Mouse (Mus musculus): ENCODE data around the gene Stx8.

DNA sequence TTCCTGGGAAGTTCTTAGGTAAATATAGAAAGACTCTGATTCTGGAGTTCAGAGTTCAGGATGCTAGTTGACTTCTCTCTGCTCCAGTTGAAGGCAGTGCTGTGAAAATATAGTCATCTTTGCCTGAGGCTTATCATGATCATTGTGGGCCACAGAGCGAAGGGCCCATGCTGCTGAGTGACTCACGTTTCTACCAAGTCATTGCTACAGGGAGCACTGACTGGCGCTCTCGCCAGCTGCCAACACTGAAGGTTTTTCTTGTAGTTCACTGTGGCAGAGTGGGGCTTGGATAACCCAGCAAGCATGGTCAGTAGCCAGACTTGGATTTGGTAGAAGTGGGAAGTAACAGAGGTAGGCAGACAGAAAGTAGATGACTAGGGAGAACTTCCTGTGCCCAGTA, 85.3 kb downstream of the Stx8 start:
- TF ChIP-seq CTCF (IDR thresholded peaks at IDR 0.05; ENCODE audit: control insufficient read depth, insufficient read depth, low read length): no peak
- TF ChIP-seq POLR2A (IDR thresholded peaks at IDR 0.05; ENCODE audit: borderline replicate concordance, control insufficient read depth, low read depth, low read length): no peak

Measured in bone marrow, adult 2 months (tissue).